Mouse (Mus musculus) ES-CJ7 (cell line): Measurements from ENCODE around the gene Tmem63a.
"Not testable (repeated sequence)": the region's sequence is repeated elsewhere in the genome, so short reads cannot be mapped to it uniquely, and the experiment has no call there.

Source experiments
- DNase-seq: peaks from one replicate; pipeline ENCODE4 v3.0.0; 2011; ENCODE audit warnings: low read depth, low spot score

Gene Tmem63a

GRCm38 (mm10) chr1:180926286-180926685, 15.9 kb upstream of the Tmem63a start:
- DNase-seq: no peak

GRCm38 (mm10) chr1:180929599-180929998, 12.5 kb upstream of the Tmem63a start:
- DNase-seq: no peak

DNA sequence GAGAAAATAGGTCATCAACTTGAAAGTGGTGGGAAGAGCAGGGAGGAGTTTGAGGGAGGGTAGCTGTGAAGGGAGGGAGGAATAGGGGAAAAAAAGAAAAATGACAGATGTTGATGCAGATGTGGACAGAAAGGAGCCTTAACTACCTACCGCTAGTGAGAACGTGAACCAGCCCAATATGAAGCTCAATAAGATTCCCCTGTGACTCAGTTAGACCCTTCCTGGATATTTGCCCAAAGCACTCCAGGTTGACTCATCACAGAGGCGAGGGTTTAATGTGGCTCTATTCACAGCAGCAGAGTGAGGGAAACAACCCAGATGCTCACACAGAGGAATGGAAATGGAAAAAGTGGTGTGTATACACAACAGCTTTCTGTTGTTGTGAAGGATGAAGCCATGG, 11.0 kb upstream of the Tmem63a start:
- no peak for DNase-seq

- peak; percentile 83 for DNase-seq
These were observed 8.5 kb upstream of the Tmem63a start for GRCm38 (mm10) chr1:180933659-180934058.

DNA sequence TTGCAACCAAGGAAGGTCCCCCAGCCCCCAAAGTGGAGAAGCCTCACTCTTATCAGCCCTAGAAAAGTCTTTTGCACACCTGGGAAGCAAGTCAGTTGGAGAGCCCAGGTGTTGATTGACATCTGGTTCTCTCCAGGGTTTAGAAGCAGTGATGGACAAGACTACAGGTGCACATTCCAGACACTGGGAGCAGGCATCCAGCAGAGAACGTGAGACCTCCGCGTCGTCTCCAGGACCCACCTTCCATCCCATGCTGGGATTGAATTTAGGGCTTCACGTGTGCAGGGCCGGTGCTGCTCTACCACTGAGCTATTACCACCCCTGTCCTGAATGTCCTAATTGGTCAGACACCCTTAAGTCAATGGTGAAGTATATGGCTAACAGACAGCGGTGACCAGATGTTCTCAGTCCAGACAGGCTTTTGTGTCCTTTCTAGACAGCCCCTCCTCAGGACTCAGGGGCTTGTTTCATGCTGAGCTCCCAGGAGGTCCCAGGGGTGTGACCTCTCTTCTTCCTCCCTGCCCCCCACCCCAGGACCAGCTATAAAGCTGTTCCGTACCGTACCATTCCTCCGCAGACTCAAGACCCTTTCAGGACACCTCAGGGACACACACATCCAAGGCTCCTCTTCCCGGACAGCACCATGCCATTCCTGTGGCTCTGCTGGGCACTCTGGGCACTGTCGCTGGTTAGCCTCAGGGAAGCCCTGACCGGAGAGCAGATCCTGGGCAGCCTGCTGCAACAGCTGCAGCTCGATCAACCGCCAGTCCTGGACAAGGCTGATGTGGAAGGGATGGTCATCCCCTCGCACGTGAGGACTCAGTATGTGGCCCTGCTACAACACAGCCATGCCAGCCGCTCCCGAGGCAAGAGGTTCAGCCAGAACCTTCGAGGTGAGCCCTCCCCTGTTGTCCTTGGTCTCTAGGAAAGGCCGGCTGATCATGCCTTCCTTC, 7.4 kb upstream of the Tmem63a start, which contains the start of gene Lefty1:
Lefty1 (plus strand) TSS at position 556 of the 953 bp plus-strand sequence.
- peak; percentile 83 for DNase-seq

GRCm38 (mm10) chr1:180936610-180937398, 5.3 kb upstream of the Tmem63a start:
- peak; percentile 78 for DNase-seq

GRCm38 (mm10) chr1:180937631-180938030, 4.5 kb upstream of the Tmem63a start:
- DNase-seq: peak; percentile 53

DNA sequence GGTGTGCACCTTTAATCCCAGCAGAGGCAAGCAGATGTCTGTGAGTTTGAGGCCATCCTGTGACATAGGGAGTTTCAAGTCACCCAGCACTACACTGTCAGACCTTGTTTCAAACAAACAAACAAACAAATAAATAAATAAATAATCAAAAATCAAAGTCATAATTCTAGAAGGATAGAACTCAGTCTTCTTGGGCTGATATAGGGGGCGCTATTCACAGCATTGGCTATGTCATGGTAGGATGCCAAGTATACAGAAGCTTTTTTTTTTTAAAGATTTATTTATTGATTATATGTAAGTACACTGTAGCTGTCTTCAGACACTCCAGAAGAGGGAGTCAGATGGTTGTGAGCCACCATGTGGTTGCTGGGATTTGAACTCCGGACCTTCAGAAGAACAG, 3.4 kb upstream of the Tmem63a start:
- DNase-seq: not testable (repeated sequence)

DNA sequence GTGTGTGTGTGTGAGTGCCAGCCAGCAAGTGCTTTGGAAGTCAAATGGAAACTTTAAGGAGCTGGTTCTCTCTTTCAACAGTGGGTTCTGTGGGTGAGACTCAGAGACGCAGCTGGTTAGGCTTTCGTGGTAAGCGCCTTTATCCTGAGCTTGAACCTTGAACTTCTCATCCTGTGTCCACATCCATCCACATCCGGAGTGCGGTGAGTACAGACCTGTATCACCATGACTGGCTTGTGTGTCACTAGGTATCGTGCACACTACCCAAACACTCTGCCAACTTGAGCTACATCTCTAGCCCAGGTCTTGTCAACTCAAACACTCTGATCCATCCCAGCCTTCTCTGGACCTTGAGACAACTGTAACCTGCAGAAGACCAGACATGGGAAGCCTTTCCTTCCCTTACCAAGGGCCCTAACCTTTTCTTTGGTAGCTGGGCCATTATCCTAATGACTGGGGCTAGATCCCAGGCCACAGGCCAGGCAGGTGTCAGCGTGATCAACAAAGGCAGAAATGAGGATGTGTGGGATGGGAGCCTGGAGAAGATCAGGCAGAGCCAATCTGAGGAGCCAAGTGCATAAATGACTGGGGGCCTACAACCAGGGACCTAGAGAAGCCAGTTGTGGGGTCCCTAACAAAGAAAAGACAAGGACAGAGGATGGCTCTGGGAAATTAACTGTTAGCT, 1.2 kb upstream of the Tmem63a start:
- no peak for DNase-seq

DNA sequence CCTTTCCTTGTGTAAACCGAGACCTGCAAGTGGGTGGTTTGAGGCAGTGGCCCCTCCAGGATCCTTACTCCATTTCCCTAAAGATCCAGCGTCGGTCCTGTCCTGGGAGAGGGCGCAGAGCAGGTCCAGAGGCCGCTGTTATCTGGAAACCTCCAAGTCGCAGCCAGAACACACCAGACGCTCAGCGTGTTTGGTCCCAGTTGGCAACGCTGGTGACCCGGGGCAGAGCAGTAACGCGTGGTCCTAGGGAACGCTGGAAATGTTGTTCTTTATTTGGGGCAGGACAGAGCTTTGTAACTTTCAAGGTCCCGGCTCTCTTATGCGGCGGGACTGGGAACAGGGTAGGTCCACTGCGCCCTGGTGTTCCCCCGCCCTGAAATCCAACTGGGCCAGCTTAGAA, 418 bp upstream of the Tmem63a start:
- no peak for DNase-seq

GRCm38 (mm10) chr1:180943032-180943644, 994 bp downstream of the Tmem63a start:
- DNase-seq: no peak

GRCm38 (mm10) chr1:180943896-180944295, 1.8 kb downstream of the Tmem63a start:
- DNase-seq: no peak

DNA sequence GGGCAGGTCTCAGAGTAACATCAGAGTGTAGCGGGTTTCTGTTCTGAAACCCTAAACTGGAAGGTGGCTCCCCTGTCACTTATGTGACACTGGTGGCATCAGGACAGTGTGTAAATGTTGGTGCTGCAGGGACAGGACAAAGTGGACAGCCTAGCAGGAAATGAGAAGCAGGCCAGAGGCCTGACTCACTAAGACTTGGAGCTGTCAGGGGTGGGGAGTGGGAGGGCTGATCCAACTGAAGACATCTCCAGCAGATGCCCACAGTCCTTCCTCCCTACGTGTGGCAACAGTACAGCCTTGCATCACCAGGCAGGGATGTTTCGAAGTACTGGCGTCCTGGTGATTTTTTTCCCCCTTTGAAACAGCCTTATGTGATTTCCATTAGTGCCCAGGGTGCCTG, 2.4 kb downstream of the Tmem63a start:
- DNase-seq: no peak

GRCm38 (mm10) chr1:180945001-180945980, 3.1 kb downstream of the Tmem63a start:
- DNase-seq: peak; percentile 81

GRCm38 (mm10) chr1:180946448-180946847, 4.3 kb downstream of the Tmem63a start:
- no peak for DNase-seq

GRCm38 (mm10) chr1:180952085-180952746, 10.1 kb downstream of the Tmem63a start:
- DNase-seq: no peak

DNA sequence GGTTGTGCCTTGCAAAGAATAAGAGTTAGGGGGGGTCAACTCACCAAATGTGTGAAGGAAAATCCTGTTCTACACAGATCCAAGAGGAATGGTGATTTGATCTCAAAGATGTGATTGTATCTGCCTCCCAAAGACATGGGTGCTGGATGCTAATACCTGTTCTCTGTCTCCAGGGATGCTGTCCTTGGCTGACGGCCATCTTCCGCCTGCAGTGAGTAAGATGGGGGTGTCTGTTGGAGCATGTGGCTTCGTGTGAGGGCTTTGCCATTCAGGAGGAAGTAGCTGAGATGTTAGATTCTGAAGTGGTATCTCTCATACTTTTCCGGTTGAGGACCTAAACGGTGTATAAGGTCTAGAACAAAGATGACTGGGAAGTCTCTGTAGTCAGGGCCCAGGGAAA, 10.7 kb downstream of the Tmem63a start:
- DNase-seq: no peak

- DNase-seq: no peak
These were observed 14.3 kb downstream of the Tmem63a start for GRCm38 (mm10) chr1:180956401-180956800.

DNA sequence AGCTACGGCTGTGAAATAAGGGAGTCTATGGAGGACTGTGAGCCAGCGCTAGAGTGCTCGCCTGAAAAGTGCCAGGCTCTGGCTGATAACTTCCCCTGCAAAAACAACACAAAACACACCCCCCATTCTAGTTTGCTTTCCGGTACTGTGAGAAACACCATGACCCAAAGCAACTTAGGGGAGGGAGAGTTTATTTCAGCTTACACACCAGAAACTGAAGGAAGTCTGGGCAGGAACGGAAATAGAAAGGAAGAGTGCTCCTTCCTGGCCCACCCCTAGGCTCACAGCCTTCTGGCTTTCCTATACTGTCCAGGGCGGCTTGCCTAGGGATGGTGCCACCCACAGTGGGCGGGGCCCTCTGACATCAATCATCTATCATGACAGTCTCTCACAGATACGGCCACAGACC, 14.8 kb downstream of the Tmem63a start:
- no peak for DNase-seq

GRCm38 (mm10) chr1:180957989-180958388, 15.8 kb downstream of the Tmem63a start:
- DNase-seq: no peak
